Mouse (Mus musculus) ES-E14 (cell line): ENCODE measurements around the gene Rfc1.

Source experiments
- CHD2 ChIP-seq: IDR thresholded peaks from 2 replicates; pipeline ENCODE4 v1.6.1; 2014; ENCODE audit warnings: mild to moderate bottlenecking, low read depth, low read length, inconsistent platforms
- HCFC1 ChIP-seq: IDR thresholded peaks from 2 replicates; pipeline ENCODE4 v1.6.1; 2012; ENCODE audit warnings: low read length, inconsistent platforms, borderline replicate concordance; ENCODE audit not compliant: insufficient read depth
- MAFK ChIP-seq: IDR thresholded peaks from 2 replicates; pipeline ENCODE4 v1.6.1; 2014; ENCODE audit warnings: mild to moderate bottlenecking, low read depth, low read length, inconsistent platforms; ENCODE audit not compliant: insufficient read depth
- ZC3H11A ChIP-seq: IDR thresholded peaks from 2 replicates; pipeline ENCODE4 v1.6.1; 2012; ENCODE audit warnings: low read depth, mild to moderate bottlenecking, inconsistent platforms, low read length, borderline replicate concordance
- ZNF384 ChIP-seq: IDR thresholded peaks from 2 replicates; pipeline ENCODE4 v1.6.1; 2012; ENCODE audit warnings: low read depth, low read length, inconsistent platforms

GRCm38 (mm10) chr5:65334788-65335187 lies 682 bp downstream of the Rfc1 start:
- TF ChIP-seq CHD2 (no peak), HCFC1 (no peak), MAFK (no peak), ZNF384 (no peak), ZC3H11A (no peak)
